Mouse (Mus musculus): ENCODE measurements around the gene Mthfd2. TPM values are rescaled to one million over a fixed set of nuclear protein-coding genes. Genes with fewer than 3 reads are reported as not detected.
A peak's percentile ranks its signal among the peaks of the same experiment; 100 is the strongest.

Mthfd2 gene
- polyA plus RNA-seq, 1 experiment from 2014 or later, result 33.1 TPM

DNA sequence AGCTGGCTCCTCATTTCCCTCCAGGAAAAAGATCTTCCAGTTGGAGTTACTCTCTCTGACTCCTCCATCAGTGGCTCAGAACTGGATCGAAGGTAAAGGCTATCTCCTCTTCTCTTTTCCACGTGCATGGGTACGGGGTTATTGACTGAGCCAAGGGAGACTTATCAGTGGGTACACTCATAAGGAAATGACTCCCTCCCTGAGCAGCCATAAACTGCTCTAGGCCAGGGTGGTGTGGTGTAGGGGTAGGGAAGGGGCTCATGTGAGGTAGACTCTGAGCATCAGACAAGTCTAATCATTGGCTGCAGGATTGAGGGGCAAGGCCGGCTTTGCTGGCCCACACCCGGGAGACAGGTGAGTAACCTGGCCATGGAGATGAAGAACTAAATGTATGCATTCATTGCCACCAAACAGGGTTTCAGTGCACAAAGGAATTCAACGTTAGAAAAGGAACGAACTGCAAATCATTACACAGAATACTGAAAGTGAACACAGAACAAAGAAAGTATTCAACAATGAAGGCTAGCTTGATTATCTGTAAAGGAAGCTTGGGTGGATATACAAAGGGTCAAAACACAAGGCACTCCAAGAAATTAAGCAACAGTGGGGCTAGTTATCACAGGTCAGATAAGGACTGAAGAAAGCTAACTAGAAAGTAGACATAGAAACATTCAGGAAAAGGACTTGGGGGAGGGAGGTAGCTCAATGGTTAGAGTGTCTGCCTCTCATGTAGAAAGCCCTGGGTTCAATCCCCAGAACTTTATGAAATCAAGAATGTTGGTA, 25.1 kb downstream of the Mthfd2 start:
- Histone ChIP-seq H3K27ac (no peak overlapping the region), H3K27me3 (replicated peaks) (no peaks in the 10 kb centered on the region), H3K4me2 (replicated peaks) (no peak overlapping the region), H3K9ac (no peak overlapping the region), H3K4me3 (no peak overlapping the region), H3K4me1 (peaks cover 8% of the 10 kb centered on the region), H3K9me3 (no peaks in the 10 kb centered on the region), H3K36me3 (peaks cover 9% of the 10 kb centered on the region)
- no peak for ATAC-seq (ENCODE audit: low FRiP score, low read depth)
- 83% methylated on average over 7 of the region's 7 CpGs for WGBS

DNA sequence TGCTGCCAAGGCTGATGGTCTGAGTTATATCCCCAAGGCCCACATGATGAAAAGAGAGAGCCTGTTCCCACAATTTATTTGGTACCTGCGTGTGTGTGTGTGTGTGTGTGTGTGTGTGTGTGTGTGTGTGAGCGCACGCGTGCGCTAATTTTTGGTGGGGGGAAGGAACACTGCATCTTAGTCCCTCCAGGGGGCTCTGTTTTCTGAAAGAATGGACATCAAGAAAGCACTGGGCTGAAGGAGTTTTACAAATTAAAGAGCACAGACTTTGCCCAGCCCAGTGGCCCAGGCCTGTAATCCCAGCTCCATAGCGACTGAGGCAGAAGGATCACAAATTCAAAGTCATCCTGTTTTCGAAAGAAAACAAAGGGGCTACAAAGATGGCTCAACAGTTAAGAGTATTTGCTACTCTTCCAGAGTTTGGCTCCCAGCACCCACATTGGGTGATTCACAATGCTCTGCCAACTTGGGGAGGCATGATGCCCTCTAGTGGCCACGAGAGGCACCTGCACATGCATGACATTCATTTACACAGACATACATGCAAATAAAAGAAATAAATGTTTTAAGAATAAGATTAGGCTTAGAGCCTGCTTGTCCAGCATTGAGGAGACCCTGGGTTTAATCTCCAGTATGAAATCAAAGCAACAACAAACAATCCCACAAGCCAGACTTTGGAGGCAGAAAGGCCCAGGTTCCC, 45.3 kb downstream of the Mthfd2 start:
- H3K4me2 ChIP-seq (replicated peaks), result no peak overlapping the region
- 78% methylated on average over 8 of the region's 8 CpGs for WGBS
- ATAC-seq (ENCODE audit: low FRiP score, low read depth), result no peak
- H3K27me3 ChIP-seq (replicated peaks), result no peaks in the 10 kb centered on the region
- H3K4me3 ChIP-seq, result no peak overlapping the region
- H3K36me3 ChIP-seq, result no peaks in the 10 kb centered on the region
- no peaks in the 10 kb centered on the region for H3K4me1 ChIP-seq
- no peaks in the 10 kb centered on the region for H3K9me3 ChIP-seq
- no peak overlapping the region for H3K27ac ChIP-seq
- H3K9ac ChIP-seq, result no peak overlapping the region

- Histone ChIP-seq H3K4me1 (no peaks in the 10 kb centered on the region), H3K36me3 (no peaks in the 10 kb centered on the region), H3K27me3 (replicated peaks) (no peaks in the 10 kb centered on the region), H3K4me3 (no peak overlapping the region), H3K9me3 (no peaks in the 10 kb centered on the region), H3K27ac (no peak overlapping the region), H3K9ac (no peak overlapping the region), H3K4me2 (replicated peaks) (no peak overlapping the region)
- WGBS, result 26% methylated on average over 2 of the region's 2 CpGs
- no peak for ATAC-seq (ENCODE audit: low FRiP score, low read depth)
These were observed 46.8 kb downstream of the Mthfd2 start for GRCm38 (mm10) chr6:83278881-83279280.

DNA sequence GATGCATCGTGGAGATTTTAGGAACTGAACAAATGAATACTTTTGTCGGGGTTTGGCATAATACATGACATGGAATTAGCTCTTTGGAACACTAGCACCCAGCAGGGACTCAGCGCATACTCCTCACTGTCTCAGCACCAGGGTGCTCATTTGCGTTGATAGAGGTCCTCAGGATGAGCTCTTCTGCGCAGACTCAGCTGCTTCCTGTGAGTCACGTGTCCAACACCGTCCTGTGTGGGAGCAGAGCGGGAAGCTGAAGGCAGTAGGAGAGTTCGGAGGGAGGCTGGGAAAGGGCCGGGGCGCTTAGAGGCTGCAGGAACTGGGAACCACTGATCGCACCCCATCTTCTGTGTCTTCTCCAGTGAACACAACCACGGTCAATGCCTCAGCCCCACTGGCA, 48.6 kb downstream of the Mthfd2 start:
- H3K36me3 ChIP-seq, result no peaks in the 10 kb centered on the region
- 81% methylated on average over 13 of the region's 13 CpGs for WGBS
- no peak for ATAC-seq (ENCODE audit: low FRiP score, low read depth)

DNA sequence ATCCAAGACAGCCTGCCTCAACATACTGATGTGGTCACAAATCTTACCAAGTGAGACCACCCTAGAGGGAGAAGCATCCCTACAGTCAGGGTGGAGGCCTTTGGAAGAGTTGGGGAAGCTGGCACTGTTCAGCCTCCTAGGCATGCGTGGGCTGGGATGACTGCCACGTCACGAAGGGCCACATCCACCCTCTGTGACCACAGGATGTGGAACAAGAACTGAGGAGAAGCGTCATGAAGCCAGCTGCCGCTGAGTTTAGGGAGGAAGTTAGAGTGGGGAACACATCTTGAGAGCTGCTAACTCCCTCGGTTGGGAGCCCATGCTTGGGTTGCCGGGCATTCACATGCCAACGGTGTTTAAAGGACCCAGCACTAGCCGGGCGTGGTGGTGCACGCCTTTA, 52.0 kb downstream of the Mthfd2 start:
- Histone ChIP-seq H3K27me3 (replicated peaks) (no peaks in the 10 kb centered on the region), H3K4me1 (no peaks in the 10 kb centered on the region), H3K4me3 (no peak overlapping the region), H3K36me3 (no peaks in the 10 kb centered on the region), H3K9me3 (no peaks in the 10 kb centered on the region), H3K9ac (no peak overlapping the region), H3K4me2 (replicated peaks) (no peak overlapping the region), H3K27ac (no peak overlapping the region)
- 91% methylated on average over 11 of the region's 11 CpGs for WGBS
- no peak for ATAC-seq (ENCODE audit: low FRiP score, low read depth)

More for the DNA sequence above, 48.6 kb downstream of the Mthfd2 start:
- Histone ChIP-seq H3K4me2 (replicated peaks) (no peak overlapping the region), H3K4me1 (no peaks in the 10 kb centered on the region), H3K27ac (no peak overlapping the region), H3K27me3 (replicated peaks) (no peaks in the 10 kb centered on the region), H3K9ac (no peak overlapping the region), H3K4me3 (no peak overlapping the region), H3K9me3 (no peaks in the 10 kb centered on the region)

DNA sequence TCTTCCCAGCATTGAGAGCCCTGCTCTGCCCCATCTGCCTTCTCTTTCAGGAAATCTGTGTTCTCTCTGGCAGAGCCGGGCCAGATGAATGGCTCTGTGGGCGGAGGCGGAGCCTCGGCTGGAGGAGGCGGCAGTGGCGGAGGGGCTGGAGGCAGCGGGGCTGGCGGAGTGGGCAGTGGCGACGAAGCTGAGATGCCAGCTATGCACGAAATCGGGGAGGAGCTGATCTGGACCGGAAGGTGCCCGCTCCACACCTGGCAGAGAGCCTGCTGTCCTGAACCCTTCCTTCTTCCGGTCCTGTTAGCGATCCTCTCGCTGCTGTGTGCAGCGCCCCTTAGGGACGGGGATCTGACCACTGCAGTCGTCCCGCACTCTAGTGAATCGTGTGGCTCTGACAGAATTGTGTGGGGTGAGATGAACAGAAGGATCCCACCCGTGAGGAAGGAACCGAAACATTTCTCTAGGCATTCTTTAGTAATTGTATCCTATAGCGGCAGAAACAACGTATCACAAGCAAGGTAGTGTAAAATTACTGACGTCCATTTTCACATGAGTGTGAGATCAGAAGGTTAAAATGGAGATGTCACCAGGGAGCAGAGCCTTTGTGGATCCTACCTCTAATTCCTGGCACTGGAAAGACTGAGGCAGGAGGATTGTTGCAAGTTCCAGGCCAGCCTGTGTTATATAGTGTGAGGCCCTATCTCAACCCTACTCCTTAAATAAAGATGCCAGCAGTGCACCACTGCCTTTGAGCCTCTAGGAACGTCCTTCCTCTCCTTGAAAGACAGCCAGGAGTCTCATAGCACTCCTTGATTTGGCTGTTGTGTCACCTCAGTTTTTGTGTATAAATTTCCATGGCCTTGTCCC, 57.3 kb downstream of the Mthfd2 start:
- no peaks in the 10 kb centered on the region for H3K27me3 ChIP-seq (replicated peaks)
- H3K9me3 ChIP-seq, result no peaks in the 10 kb centered on the region
- ATAC-seq (ENCODE audit: low FRiP score, low read depth), result peak; percentile 91
- 2% methylated on average over 28 of the region's 28 CpGs for WGBS
- H3K4me3 ChIP-seq, result peak overlapping the region; percentile 49
- peak overlapping the region; percentile 62 for H3K4me2 ChIP-seq (replicated peaks)
- H3K9ac ChIP-seq, result peak overlapping the region; percentile 69
- H3K4me1 ChIP-seq, result peaks cover 6% of the 10 kb centered on the region; the same call in 1 of the 2 replicates
- H3K36me3 ChIP-seq, result no peaks in the 10 kb centered on the region
- H3K27ac ChIP-seq, result peak overlapping the region; percentile 66

GRCm38 (mm10) chr6:83267616-83268015, 58.1 kb downstream of the Mthfd2 start:
- Histone ChIP-seq H3K9ac (0 out of 2 replicates have a peak overlapping the region, but pooled peaks have one; percentile 38), H3K27me3 (replicated peaks) (no peaks in the 10 kb centered on the region), H3K9me3 (no peaks in the 10 kb centered on the region), H3K4me1 (peaks cover 6% of the 10 kb centered on the region; the same call in 1 of the 2 replicates), H3K4me3 (no peak overlapping the region), H3K27ac (peak overlapping the region; percentile 43; the same call in 1 of the 2 replicates), H3K36me3 (no peaks in the 10 kb centered on the region), H3K4me2 (replicated peaks) (peak overlapping the region; percentile 62)
- ATAC-seq (ENCODE audit: low FRiP score, low read depth), result no peak
- 78% methylated on average over 4 of the region's 4 CpGs for WGBS

DNA sequence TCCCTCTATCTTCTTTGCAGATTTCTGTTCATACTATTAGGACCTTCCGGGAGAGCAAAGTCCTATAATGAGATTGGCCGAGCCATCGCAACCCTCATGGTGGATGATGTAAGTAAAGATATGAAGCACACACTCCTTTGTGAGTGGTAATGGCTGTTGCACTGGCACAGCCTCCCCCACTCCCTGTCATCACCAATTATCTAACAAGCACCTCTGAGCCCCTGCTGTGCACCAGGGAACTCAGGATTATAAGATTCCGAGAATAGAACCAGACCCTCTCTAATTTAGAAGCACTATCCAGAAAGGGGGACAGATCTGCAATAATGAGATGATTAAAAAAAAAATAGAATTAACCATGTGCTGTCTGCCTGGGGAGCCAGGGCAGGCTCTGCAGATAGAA, 60.1 kb downstream of the Mthfd2 start:
- Histone ChIP-seq H3K4me3 (no peak overlapping the region), H3K27me3 (replicated peaks) (no peaks in the 10 kb centered on the region), H3K4me1 (peaks cover 6% of the 10 kb centered on the region; the same call in 1 of the 2 replicates), H3K4me2 (replicated peaks) (no peak overlapping the region), H3K36me3 (no peaks in the 10 kb centered on the region), H3K9me3 (no peaks in the 10 kb centered on the region), H3K9ac (no peak overlapping the region), H3K27ac (no peak overlapping the region)
- no peak for ATAC-seq (ENCODE audit: low FRiP score, low read depth)
- 89% methylated on average over 4 of the region's 4 CpGs for WGBS

GRCm38 (mm10) chr6:83265253-83265652, 60.5 kb downstream of the Mthfd2 start:
- Histone ChIP-seq H3K9ac (no peak overlapping the region), H3K36me3 (no peaks in the 10 kb centered on the region), H3K4me3 (no peak overlapping the region), H3K27me3 (replicated peaks) (no peaks in the 10 kb centered on the region), H3K9me3 (no peaks in the 10 kb centered on the region), H3K4me2 (replicated peaks) (no peak overlapping the region), H3K27ac (no peak overlapping the region), H3K4me1 (peaks cover 10% of the 10 kb centered on the region)
- no peak for ATAC-seq (ENCODE audit: low FRiP score, low read depth)

GRCm38 (mm10) chr6:83264516-83264915, 61.2 kb downstream of the Mthfd2 start:
- Histone ChIP-seq H3K9me3 (no peaks in the 10 kb centered on the region), H3K4me1 (peaks cover 11% of the 10 kb centered on the region), H3K27me3 (replicated peaks) (no peaks in the 10 kb centered on the region), H3K27ac (no peak overlapping the region), H3K4me2 (replicated peaks) (no peak overlapping the region), H3K36me3 (no peaks in the 10 kb centered on the region), H3K9ac (no peak overlapping the region), H3K4me3 (no peak overlapping the region)
- 93% methylated on average over 1 of the region's 1 CpGs for WGBS
- no peak for ATAC-seq (ENCODE audit: low FRiP score, low read depth)

Data from neural tube, embryonic 12.5 days (tissue).